In genomic region chr1:125236948-125237594, GRCm38 (mm10) we compare ENCODE assay signal across 11 mouse cellular contexts.
A peak's percentile ranks its signal among the peaks of the same experiment; 100 is the strongest.
DNase-seq lines count a peak whose midpoint lies in the region.
"Had no signal": no experiment of that assay in that cellular context is flagged by ENCODE, and none has a peak within 500 bp of the region (broad histone marks: within the 10 kb centered on the region; RNA-seq: fewer than 3 reads in every experiment).

No protein-coding gene starts in this region.

- H3K9me3 ChIP-seq in embryonic facial prominence, embryonic 10.5 days = peaks cover 6% of the 10 kb centered on the region; the same call in 1 of the 2 replicates

- WGBS in embryonic facial prominence, embryonic 10.5 days = 93% methylated on average over 10 of the region's 10 CpGs

- H3K27ac ChIP-seq in embryonic facial prominence, embryonic 10.5 days (replicated peaks) = no peak overlapping the region

- peak; percentile 2 for DNase-seq in lung, postnatal 14 days
- no peak for DNase-seq in lung, adult 18-20 months
- DNase-seq in adrenal gland, postnatal 36 days = peak; percentile 16 to 38
- peak; percentile 48 to 56 for DNase-seq in layer of hippocampus, adult 8-10 months (ENCODE audit: low spot score in 2 of 2)
- peak; percentile 74 to 77 for DNase-seq in right cerebral cortex, adult 2 months (ENCODE audit: low spot score in 2 of 2)
- DNase-seq in embryonic facial prominence, embryonic 10.5 days (ENCODE audit: low spot score) = no peak
- no peak for DNase-seq in thymus, postnatal 4 days
- DNase-seq: heart, adult 11 months; thymus, postnatal 14 days had no signal

- H3K4me1 ChIP-seq in embryonic facial prominence, embryonic 10.5 days = no peaks in the 10 kb centered on the region
- H3K4me1 ChIP-seq: megakaryocyte, embryonic 14.5 days had no signal

- H3K27me3 ChIP-seq in embryonic facial prominence, embryonic 10.5 days (replicated peaks; ENCODE audit: low read depth, poor library complexity, severe bottlenecking) = no peaks in the 10 kb centered on the region
- H3K27me3 ChIP-seq: megakaryocyte, embryonic 14.5 days had no signal

- H3K36me3 ChIP-seq in embryonic facial prominence, embryonic 10.5 days (replicated peaks) = no peaks in the 10 kb centered on the region
- H3K36me3 ChIP-seq: G1E had no signal

- H3K4me3 ChIP-seq in embryonic facial prominence, embryonic 10.5 days = no peak overlapping the region

Comparison
In these comparisons a context has a peak if more than half of its experiments do, and no peak if none do; other contexts are left out.
1. DNase-seq: peak in lung, postnatal 14 days (single experiment), adrenal gland, postnatal 36 days (2 of 2), layer of hippocampus, adult 8-10 months (2 of 2) and right cerebral cortex, adult 2 months (2 of 2); none in lung, adult 18-20 months (0 of 2), embryonic facial prominence, embryonic 10.5 days (single experiment) and thymus, postnatal 4 days (single experiment).